Mouse (Mus musculus) midbrain, embryonic 12.5 days (tissue): ENCODE measurements around the gene Cep112. TPM values are rescaled to one million over a fixed set of nuclear protein-coding genes. Genes with fewer than 3 reads are reported as not detected.

Source experiments
- ATAC-seq: fragments of 200-750 bp; cut with Nextera tagmentation; 2 replicates; pipeline ENCODE4 v1.8.0; 2017; ENCODE audit warnings: low read depth, moderate TSS enrichment, moderate library complexity; ENCODE audit not compliant: low FRiP score
- H3K27ac ChIP-seq: fragments of 300-500 bp; sonication (generic); replicated peaks from 2 replicates; pipeline ENCODE4 v1.5.1; 2016; ENCODE audit warnings: mild to moderate bottlenecking
- H3K27me3 ChIP-seq: fragments of 300-500 bp; sonication (generic); 2 replicates; pipeline ENCODE4 v1.6.1; 2016; ENCODE audit warnings: mild to moderate bottlenecking
- H3K36me3 ChIP-seq: fragments of 300-500 bp; sonication (generic); 2 replicates; pipeline ENCODE4 v1.6.1; 2016
- H3K4me1 ChIP-seq: fragments of 300-500 bp; sonication (generic); 2 replicates; pipeline ENCODE4 v1.6.1; 2016
- H3K4me2 ChIP-seq: fragments of 300-500 bp; sonication (generic); replicated peaks from 2 replicates; pipeline ENCODE4 v1.6.1; 2016; ENCODE audit warnings: mild to moderate bottlenecking, moderate library complexity
- H3K4me3 ChIP-seq: fragments of 300-500 bp; sonication (generic); 2 replicates; pipeline ENCODE4 v1.5.1; 2016; ENCODE audit warnings: mild to moderate bottlenecking
- H3K9ac ChIP-seq: fragments of 300-500 bp; sonication (generic); replicated peaks from 2 replicates; pipeline ENCODE4 v1.6.1; 2016; ENCODE audit warnings: mild to moderate bottlenecking, moderate library complexity
- H3K9me3 ChIP-seq: fragments of 300-500 bp; sonication (generic); 2 replicates; pipeline ENCODE4 v1.6.1; 2016; ENCODE audit warnings: mild to moderate bottlenecking
- WGBS: fragments of 180-500 bp; shearing (Covaris S2); methylation state at CpG from one replicate; pipeline ENCODE4 v1.1.7; 2016; 5-methylcytosine and 5-hydroxymethylcytosine counted together
- polyA plus RNA-seq: library from polyadenylated mRNA; unstranded; fragments of >200 nt; fragmentation: Nextera tagmentation; extraction: Ambion mirVana; gene quantifications from 2 replicates; pipeline ENCODE4 v1.2.1, GENCODE M21; 2016

Gene Cep112
- polyA plus RNA-seq, 1 experiment from 2014 or later = 30.1 TPM

GRCm38 (mm10) chr11:108418540-108418939 is 6.5 kb upstream of the Cep112 start:
- Histone ChIP-seq H3K36me3 (no peaks in the 10 kb centered on the region), H3K9me3 (no peaks in the 10 kb centered on the region), H3K4me3 (no peak overlapping the region), H3K4me1 (peaks cover 6% of the 10 kb centered on the region), H3K9ac (no peak overlapping the region), H3K4me2 (no peak overlapping the region), H3K27me3 (peaks cover 5% of the 10 kb centered on the region), H3K27ac (no peak overlapping the region)
- no peak for ATAC-seq
- 33% methylated on average over 1 of the region's 1 CpGs for WGBS

GRCm38 (mm10) chr11:108419242-108419641 is 5.8 kb upstream of the Cep112 start:
- H3K9me3 ChIP-seq = no peaks in the 10 kb centered on the region
- peaks cover 13% of the 10 kb centered on the region for H3K4me1 ChIP-seq
- no peak for ATAC-seq
- 93% methylated on average over 6 of the region's 6 CpGs for WGBS
- no peaks in the 10 kb centered on the region for H3K36me3 ChIP-seq
- no peak overlapping the region for H3K4me3 ChIP-seq
- H3K4me2 ChIP-seq = no peak overlapping the region
- H3K9ac ChIP-seq = no peak overlapping the region
- peaks cover 6% of the 10 kb centered on the region for H3K27me3 ChIP-seq
- no peak overlapping the region for H3K27ac ChIP-seq

GRCm38 (mm10) chr11:108420751-108421150 is 4.2 kb upstream of the Cep112 start:
- no peak for ATAC-seq
- Histone ChIP-seq H3K4me1 (peaks cover 13% of the 10 kb centered on the region), H3K27me3 (peaks cover 6% of the 10 kb centered on the region), H3K36me3 (no peaks in the 10 kb centered on the region), H3K27ac (no peak overlapping the region), H3K4me3 (no peak overlapping the region), H3K9ac (no peak overlapping the region), H3K4me2 (no peak overlapping the region), H3K9me3 (no peaks in the 10 kb centered on the region)
- 76% methylated on average over 4 of the region's 4 CpGs for WGBS

GRCm38 (mm10) chr11:108423221-108423620 is 1.8 kb upstream of the Cep112 start:
- Histone ChIP-seq H3K36me3 (no peaks in the 10 kb centered on the region), H3K4me1 (peaks cover 16% of the 10 kb centered on the region), H3K4me2 (peak overlapping the region; percentile 59), H3K27me3 (peaks cover 6% of the 10 kb centered on the region), H3K27ac (no peak overlapping the region), H3K9me3 (no peaks in the 10 kb centered on the region), H3K9ac (no peak overlapping the region), H3K4me3 (no peak overlapping the region)
- ATAC-seq = no peak
- 44% methylated on average over 7 of the region's 7 CpGs for WGBS

- peak overlapping the region; percentile 59 for H3K4me3 ChIP-seq
- WGBS = 0% methylated on average over 5 of the region's 5 CpGs
- H3K9me3 ChIP-seq = no peaks in the 10 kb centered on the region
- peak overlapping the region; percentile 21; the same call in 1 of the 2 replicates for H3K9ac ChIP-seq
- peak overlapping the region; percentile 73 for H3K27ac ChIP-seq
- H3K4me2 ChIP-seq = peak overlapping the region; percentile 59
- peaks cover 6% of the 10 kb centered on the region for H3K27me3 ChIP-seq
- H3K36me3 ChIP-seq = no peaks in the 10 kb centered on the region
- peaks cover 16% of the 10 kb centered on the region for H3K4me1 ChIP-seq
- ATAC-seq = no peak
Observed at GRCm38 (mm10) chr11:108424111-108424510, 881 bp upstream of the Cep112 start.

- peak; percentile 65 for ATAC-seq
- Histone ChIP-seq H3K27me3 (peaks cover 6% of the 10 kb centered on the region), H3K27ac (no peak overlapping the region), H3K9me3 (no peaks in the 10 kb centered on the region), H3K4me2 (peak overlapping the region; percentile 59), H3K4me3 (peak overlapping the region; percentile 59), H3K4me1 (peaks cover 16% of the 10 kb centered on the region), H3K36me3 (no peaks in the 10 kb centered on the region), H3K9ac (peak overlapping the region; percentile 65)
- 11% methylated on average over 14 of the region's 14 CpGs for WGBS
Observed at GRCm38 (mm10) chr11:108425592-108425921, 565 bp downstream of the Cep112 start.

GRCm38 (mm10) chr11:108426086-108426485 is 1.1 kb downstream of the Cep112 start:
- no peaks in the 10 kb centered on the region for H3K9me3 ChIP-seq
- H3K4me3 ChIP-seq = peak overlapping the region; percentile 59
- no peaks in the 10 kb centered on the region for H3K36me3 ChIP-seq
- H3K27ac ChIP-seq = no peak overlapping the region
- WGBS = 91% methylated on average over 3 of the region's 3 CpGs
- peaks cover 6% of the 10 kb centered on the region for H3K27me3 ChIP-seq
- peak overlapping the region; percentile 65; the same call in 1 of the 2 replicates for H3K9ac ChIP-seq
- no peak for ATAC-seq
- H3K4me1 ChIP-seq = peaks cover 16% of the 10 kb centered on the region
- peak overlapping the region; percentile 59 for H3K4me2 ChIP-seq

GRCm38 (mm10) chr11:108427191-108427590 is 2.2 kb downstream of the Cep112 start:
- Histone ChIP-seq H3K27ac (no peak overlapping the region), H3K36me3 (no peaks in the 10 kb centered on the region), H3K4me2 (0 out of 2 replicates have a peak overlapping the region, but pooled peaks have one; percentile 10), H3K9me3 (no peaks in the 10 kb centered on the region), H3K9ac (no peak overlapping the region), H3K4me3 (no peak overlapping the region), H3K4me1 (peaks cover 16% of the 10 kb centered on the region), H3K27me3 (peaks cover 6% of the 10 kb centered on the region)
- ATAC-seq = no peak
- WGBS = 51% methylated on average over 6 of the region's 6 CpGs

- H3K36me3 ChIP-seq = no peaks in the 10 kb centered on the region
- H3K4me3 ChIP-seq = no peak overlapping the region
- H3K4me1 ChIP-seq = peaks cover 5% of the 10 kb centered on the region
- WGBS = 92% methylated on average over 2 of the region's 2 CpGs
- no peak overlapping the region for H3K4me2 ChIP-seq
- no peaks in the 10 kb centered on the region for H3K27me3 ChIP-seq
- H3K9ac ChIP-seq = no peak overlapping the region
- ATAC-seq = no peak
- H3K27ac ChIP-seq = no peak overlapping the region
- no peaks in the 10 kb centered on the region for H3K9me3 ChIP-seq
Observed at GRCm38 (mm10) chr11:108429076-108429475, 4.1 kb downstream of the Cep112 start.

- peaks cover 5% of the 10 kb centered on the region; the same call in 1 of the 2 replicates for H3K36me3 ChIP-seq
- 74% methylated on average over 11 of the region's 11 CpGs for WGBS
- H3K27me3 ChIP-seq = no peaks in the 10 kb centered on the region
- ATAC-seq = no peak
- H3K9ac ChIP-seq = no peak overlapping the region
- no peaks in the 10 kb centered on the region for H3K9me3 ChIP-seq
- H3K4me3 ChIP-seq = no peak overlapping the region
- H3K27ac ChIP-seq = no peak overlapping the region
- H3K4me2 ChIP-seq = no peak overlapping the region
- H3K4me1 ChIP-seq = peaks cover 2% of the 10 kb centered on the region; the same call in 1 of the 2 replicates
Observed at GRCm38 (mm10) chr11:108443893-108444563, 19.0 kb downstream of the Cep112 start.

GRCm38 (mm10) chr11:108447148-108447547 is 22.2 kb downstream of the Cep112 start:
- Histone ChIP-seq H3K4me1 (peaks cover 2% of the 10 kb centered on the region; the same call in 1 of the 2 replicates), H3K4me3 (no peak overlapping the region), H3K27me3 (no peaks in the 10 kb centered on the region), H3K27ac (no peak overlapping the region), H3K9ac (no peak overlapping the region), H3K36me3 (peaks cover 6% of the 10 kb centered on the region), H3K4me2 (no peak overlapping the region), H3K9me3 (peaks cover 6% of the 10 kb centered on the region; the same call in 1 of the 2 replicates)
- ATAC-seq = no peak

- H3K4me1 ChIP-seq = no peaks in the 10 kb centered on the region; the same call in 1 of the 2 replicates
- peaks cover 6% of the 10 kb centered on the region; the same call in 1 of the 2 replicates for H3K9me3 ChIP-seq
- H3K4me2 ChIP-seq = no peak overlapping the region
- no peak overlapping the region for H3K27ac ChIP-seq
- H3K36me3 ChIP-seq = peaks cover 6% of the 10 kb centered on the region
- H3K4me3 ChIP-seq = no peak overlapping the region
- no peaks in the 10 kb centered on the region for H3K27me3 ChIP-seq
- no peak for ATAC-seq
- H3K9ac ChIP-seq = no peak overlapping the region
- 30% methylated on average over 3 of the region's 3 CpGs for WGBS
Observed at GRCm38 (mm10) chr11:108449811-108450210, 24.8 kb downstream of the Cep112 start.

GRCm38 (mm10) chr11:108459599-108459998 is 34.6 kb downstream of the Cep112 start:
- no peaks in the 10 kb centered on the region for H3K27me3 ChIP-seq
- H3K9me3 ChIP-seq = no peaks in the 10 kb centered on the region
- H3K4me3 ChIP-seq = no peak overlapping the region
- H3K4me1 ChIP-seq = no peaks in the 10 kb centered on the region
- H3K4me2 ChIP-seq = no peak overlapping the region
- WGBS = 82% methylated on average over 3 of the region's 3 CpGs
- no peak for ATAC-seq
- H3K9ac ChIP-seq = no peak overlapping the region
- H3K27ac ChIP-seq = no peak overlapping the region
- H3K36me3 ChIP-seq = no peaks in the 10 kb centered on the region
